12 mouse cellular contexts compared by ENCODE assay signal in the genomic region with DNA sequence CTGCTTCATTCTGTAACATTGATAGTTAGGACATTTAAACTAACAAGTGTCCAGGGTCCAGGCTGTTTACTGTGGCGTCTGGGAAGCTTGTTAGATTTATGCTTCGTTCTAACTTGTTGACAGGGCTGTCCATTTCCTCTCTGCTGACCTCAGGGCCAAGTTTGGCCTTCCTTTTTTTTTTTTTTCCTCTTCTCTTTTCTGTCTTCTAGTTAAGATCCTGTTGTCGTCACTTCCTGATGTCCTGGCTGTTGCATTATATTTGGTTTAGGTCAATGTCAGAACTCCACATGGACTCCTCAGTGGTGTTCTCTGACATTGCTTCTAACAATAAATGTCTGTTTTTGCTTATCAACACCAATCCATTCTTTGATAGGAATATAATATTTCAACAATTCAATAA.
"Had no signal": no experiment of that assay in that cellular context is flagged by ENCODE, and none has a peak within 500 bp of the region (broad histone marks: within the 10 kb centered on the region; RNA-seq: fewer than 3 reads in every experiment).

No protein-coding gene starts in this region.

- DNase-seq: kidney, adult 18-20 months; kidney, postnatal 14 days; right cerebral cortex, adult 18-20 months; right cerebral cortex, postnatal 25 days; thymus, postnatal 4 days had no signal

- H3K4me3 ChIP-seq: limb, embryonic 15.5 days; liver, embryonic 15.5 days; lung, embryonic 15.5 days; midbrain, embryonic 13.5 days; myocyte; neural tube, embryonic 15.5 days had no signal

- H3K36me3 ChIP-seq: limb, embryonic 15.5 days; liver, embryonic 15.5 days; lung, embryonic 15.5 days; midbrain, embryonic 13.5 days; neural tube, embryonic 15.5 days had no signal

- H3K27ac ChIP-seq: limb, embryonic 15.5 days; liver, embryonic 15.5 days; lung, embryonic 15.5 days; midbrain, embryonic 13.5 days; neural tube, embryonic 15.5 days; stomach, postnatal 0 days had no signal
